Mouse (Mus musculus) gastrocnemius, adult 18-20 months (tissue): Measurements from ENCODE around the gene Pacrg. TPM values are rescaled to one million over a fixed set of nuclear protein-coding genes. Genes with fewer than 3 reads are reported as not detected.
A peak's percentile ranks its signal among the peaks of the same experiment; 100 is the strongest.

Source experiments
- DNase-seq: peaks from one replicate; pipeline ENCODE4 v3.0.0; 2021; ENCODE audit warnings: low spot score
- total RNA-seq, 2 experiments: library from RNA; stranded (reverse); gene quantifications; 2 replicates each; pipeline ENCODE4 v1.2.3; 2021

Gene Pacrg
- total RNA-seq, 2 experiments from 2014 or later: 2.2 to 2.6 TPM

DNA sequence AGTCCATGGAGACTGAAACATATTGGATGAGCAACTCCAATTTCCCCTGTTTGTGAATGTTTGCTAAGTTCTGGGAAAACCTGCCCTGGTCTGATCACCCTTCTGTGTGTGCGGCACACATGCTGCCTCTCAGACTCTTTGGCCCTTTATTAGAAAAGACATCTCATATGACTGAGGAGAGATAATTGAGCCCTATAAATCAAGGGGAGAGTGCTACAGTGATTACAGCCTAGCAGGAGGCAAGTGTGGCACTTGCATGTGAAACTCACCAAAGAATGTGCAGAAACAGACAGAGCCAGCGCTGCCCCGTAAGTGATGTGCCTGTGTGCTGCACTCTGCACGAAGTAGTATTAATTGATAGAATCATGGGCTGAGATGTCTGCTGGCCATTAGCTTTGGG, 383.7 kb downstream of the Pacrg start:
- DNase-seq: no peak

DNA sequence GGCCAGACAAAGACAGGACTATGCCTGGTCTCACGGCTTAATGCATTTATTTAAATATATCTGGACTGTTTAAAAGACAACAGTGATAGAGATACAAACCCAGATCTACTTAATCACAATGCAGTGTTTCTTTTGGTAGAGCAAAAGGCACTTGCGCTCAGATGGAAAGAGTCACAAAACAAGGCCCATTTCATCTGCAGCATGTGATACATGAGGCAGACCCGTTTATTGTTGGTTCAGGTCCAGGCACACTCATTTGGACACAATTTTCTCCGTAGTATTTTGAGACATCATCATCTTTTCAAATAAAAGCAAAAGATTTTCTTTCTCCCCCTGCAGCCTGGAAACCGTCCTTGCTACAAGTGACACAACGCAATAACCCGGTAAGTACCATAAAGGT, 384.1 kb downstream of the Pacrg start:
- no peak for DNase-seq

DNA sequence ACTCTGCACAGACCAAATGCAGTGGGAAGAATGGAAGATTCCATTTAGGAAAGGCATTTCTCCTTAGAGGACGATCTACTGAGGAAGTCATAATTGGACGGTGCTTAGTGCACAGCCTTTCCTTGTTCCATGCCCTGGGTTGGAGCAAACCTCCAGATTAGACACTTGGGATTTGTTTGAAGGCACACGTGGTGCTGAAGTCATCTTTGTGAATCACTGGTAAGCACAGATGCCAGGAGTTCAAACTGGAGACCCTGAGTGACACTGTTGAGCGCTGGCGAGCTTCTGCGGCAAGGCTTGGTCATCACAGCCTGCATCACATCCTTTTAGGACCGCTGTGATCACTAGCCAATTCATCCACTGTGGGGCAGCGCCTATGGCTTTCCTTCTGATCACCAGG, 385.7 kb downstream of the Pacrg start:
- DNase-seq: no peak

DNA sequence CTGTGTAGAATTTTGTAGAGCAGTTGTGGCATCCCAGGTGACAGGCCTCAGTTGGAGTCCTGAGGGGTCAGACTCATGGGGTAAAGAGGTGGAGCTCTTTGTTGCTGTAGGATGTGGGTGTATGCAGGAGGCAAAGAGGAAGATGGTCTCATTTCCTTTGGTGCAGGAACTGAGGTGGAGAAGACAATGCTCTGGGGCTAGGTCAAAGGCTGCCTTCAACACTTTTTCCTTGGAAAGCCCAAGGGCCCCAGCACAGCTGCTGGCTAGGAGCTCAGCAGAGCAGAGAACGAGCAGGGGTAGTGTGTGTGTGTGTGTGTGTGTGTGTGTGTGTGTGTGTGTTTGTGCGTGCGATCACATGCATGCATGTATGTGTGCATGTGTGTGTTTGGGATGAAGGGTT, 387.3 kb downstream of the Pacrg start:
- no peak for DNase-seq

DNA sequence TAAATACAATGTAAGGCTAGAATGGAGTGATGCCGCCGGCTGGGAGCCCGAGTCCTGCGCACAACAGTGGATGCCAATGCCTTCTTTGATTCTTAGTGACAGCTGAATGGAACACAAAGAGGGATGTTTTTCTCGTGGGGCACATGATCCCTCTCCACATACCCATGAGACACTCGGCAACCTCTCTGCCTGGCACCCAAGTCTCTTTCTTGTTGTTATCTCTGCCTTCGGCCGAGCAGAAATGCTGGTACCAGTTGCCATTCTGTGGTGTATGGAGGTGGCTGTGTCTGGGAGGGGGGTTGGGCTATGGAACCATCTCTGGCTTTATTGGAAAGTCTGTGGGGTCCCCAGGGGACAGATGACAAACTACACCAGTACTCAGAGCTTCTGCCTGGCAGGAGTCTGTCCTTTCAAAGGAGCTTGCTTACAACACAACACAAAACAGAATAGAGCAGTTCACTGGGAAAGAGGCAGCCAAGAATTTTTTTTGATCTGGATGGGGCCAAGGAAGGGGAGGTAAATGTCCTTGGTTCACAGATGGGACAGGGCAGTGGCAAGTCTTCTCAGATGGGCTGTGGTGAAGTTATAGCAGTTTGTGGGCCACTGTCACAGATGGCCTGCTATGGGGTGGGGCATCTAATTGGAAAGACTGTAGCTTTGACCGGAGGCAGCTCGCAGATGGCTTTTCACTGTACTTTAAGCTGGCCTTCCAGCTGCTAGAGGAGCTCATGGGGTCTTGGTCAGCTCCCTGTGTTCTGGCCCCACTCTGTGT, 388.6 kb downstream of the Pacrg start:
- no peak for DNase-seq

DNA sequence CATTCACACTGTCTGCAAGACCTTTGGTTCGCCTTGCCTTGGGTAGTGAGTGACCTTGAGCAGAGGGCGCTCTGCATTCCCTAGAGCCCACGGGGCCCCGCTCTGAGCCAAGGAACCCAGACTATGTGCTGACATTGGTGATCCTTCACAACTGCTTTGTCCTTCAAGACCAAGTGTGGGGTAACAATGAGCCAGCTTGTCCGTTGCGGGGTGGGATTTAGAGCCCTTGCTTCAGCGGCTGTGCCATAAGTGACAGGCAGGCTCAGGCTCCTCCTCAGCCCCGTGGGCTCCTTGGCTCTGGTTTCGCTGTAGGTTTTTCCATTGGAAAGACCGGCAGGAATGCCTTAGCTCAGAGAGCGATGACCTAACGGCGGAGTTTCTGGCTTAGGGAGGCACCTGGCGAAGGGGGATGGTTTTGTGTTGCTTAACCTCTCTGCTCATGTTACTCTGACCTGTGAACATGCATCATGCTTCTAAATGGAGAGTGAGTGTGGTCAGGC, 390.3 kb downstream of the Pacrg start:
- peak; percentile 82 for DNase-seq

DNA sequence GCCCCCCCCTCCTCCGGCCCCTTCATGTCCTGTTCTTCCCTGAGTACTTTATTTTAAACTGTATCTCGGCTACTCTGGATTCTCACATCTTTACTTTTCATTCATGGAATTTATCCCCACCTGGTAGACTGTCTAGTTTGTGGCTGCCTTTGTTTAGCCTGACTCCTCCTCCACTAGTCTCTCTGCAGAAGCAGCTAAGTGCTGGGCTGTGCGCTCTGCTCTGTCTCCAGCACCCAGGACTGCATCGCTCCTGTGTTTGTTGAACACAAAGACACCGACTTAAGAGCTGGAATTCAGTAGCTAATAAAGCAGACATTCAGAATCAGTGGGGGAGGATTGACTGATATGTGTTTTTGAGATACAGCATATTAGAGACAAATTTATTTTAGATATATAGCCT, 391.7 kb downstream of the Pacrg start:
- no peak for DNase-seq

DNA sequence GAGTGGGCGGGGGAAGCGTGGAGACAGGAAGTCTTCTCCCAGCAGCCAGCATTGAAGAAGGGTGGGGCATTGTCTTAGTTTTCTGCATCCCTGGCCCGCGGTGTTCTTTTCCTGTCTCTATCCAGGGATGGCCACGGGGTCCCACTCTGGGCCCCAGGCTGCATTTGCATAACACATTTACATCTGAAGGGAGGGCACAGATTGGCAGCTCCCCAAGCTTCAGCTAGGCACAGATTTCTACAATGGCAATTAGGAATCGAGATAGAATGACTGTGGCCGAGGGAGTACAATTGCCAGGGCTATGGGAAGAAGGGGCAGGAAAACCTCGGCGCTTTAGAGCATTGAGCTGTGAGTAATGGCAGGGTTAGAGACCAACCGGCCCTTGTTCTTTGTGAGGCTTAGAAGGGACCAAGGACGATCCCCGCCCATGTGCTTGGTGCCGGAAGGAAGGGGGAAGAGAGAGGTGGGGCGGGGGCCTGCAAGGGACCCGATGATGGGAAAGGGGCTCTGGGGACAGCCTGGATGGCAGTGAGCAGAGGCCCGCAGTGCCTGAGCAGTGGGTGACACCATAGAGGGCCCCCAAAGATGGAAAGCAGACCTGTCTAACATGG, 398.5 kb downstream of the Pacrg start:
- DNase-seq: no peak

DNA sequence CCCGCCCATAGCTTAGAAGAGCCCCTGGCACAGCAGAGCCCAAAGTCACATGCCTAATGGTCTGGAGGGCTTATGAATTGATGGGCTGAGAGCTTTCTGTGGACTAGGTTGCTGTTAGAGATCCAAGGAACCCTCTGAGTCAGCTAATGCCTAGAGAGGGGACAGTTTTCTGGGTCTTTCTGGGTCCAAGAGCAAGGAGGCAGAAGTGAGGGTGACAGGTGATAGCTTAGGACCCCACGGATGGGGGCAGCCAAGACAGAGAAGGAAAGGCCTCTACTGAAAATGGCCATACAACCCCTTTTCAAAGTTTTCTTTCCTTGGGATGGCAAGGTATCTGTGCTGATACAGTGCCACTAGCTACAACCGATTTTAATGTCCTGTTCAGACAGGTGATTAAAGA, 399.1 kb downstream of the Pacrg start:
- no peak for DNase-seq

DNA sequence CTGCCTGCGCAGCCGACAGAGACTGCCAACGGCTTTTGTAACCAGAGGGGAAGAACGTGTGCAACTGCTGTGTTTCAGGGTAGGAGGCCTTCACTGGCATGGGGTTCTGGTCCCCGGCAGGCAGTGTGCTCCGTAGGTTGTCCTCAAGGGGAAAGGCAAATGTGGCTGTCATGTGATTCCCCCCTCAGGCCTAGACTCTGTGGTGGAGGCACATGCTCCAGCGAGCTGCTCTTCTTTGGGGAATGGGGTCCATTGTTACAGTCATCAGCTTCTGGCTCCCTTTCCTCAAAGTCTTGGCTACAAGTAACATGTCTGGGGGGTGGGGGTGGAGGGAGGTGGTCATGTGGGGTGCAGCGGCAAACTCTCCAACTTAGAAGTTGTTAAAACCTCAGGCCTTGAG, 400.3 kb downstream of the Pacrg start:
- no peak for DNase-seq

DNA sequence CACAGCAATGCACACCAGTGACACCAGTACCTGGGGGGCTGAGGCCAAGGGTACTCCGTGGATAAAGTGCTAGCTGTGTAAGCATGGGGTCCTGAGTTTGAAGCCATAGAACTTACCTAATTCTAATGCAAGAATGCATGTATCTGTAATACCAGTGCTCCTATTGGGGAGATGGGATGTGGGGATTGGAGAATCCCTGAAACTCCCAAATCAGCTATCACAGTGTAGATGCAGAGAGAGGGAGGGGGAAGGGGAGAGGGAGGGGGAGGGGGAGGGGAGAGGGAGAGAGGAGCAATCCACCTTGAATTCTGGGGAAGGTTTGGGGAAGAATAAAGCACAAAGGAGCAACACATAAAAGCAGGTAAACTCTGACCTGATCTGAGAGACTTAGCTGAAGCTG, 405.2 kb downstream of the Pacrg start:
- no peak for DNase-seq

DNA sequence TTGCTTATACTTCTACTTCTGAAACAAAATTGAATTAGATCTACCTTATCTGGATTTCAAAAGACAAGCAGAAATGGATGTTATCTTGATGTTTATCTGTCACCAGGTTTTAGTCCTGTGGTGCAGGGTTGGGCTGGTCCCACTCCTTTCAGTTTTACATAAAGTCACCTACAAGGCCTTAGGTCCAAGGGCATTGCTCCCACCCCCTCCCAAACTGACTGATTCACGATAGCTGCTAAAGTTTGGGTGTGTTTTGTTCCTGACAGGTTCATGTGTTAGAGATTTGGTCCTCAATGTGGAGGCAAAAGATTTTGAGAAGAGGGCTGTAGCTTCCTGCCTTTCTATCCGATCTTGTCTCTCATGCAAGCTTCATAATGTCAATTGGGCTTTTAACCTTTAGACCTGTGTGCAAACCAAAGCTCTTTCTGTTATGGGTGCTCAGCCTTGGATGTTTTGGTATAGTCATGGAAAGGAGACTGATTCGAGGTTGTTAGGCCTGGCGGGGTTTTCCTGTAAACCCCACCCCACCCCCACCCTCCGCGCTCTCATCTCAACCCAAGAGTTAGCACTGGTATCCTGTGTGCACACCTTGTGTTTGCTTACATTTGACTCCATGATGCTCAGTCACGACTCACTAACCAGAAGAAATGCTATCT, 407.5 kb downstream of the Pacrg start:
- DNase-seq: no peak

DNA sequence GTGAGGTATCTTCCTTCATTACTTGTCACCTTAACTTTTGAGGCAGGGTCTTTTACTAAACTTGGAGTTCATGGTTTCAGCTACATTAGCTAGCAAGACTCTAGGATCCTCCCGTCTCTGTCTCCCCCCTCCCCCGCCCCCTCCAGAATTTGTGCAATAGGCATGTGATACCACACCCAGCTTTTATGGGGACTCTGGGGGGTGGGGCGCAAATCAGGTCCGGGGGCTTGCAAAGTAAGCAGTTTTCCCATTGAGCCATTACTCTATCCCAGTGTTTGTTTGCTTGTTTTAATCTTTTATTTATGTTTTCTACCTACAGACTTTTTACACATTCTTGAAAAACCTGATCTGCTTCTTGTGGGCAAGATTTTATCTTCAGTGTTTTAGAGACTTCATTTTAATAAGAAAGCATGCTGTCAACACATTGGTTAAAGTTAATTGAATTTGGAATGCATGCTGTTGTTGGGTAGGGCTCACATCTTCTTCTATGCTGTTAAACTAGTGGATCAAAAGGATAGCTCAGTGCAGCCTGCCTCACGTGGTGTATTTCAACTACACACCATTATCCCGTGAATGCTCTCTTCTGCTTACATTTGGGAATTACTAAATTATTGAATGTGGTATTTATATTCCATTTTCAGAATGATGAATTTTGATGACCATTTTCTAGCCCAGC, 408.1 kb downstream of the Pacrg start:
- no peak for DNase-seq

DNA sequence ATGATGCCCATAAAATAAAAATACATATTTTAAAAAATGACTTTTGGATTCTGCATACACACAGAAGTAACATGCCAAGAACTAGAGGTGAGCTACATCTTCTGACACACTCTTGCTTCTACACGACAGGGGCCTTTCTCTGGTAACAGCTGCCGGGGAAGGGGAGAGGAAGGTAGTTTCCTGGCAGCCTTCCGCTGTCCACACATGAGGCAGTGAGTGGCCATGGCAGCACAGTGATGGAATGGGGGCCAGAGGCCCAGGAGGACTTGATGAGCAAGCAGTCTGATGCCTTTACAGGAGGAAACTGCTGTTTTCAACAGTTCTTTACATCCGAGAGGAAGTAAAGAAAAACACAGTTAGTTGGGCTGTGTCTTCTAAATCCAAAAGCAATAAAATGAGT, 409.3 kb downstream of the Pacrg start:
- DNase-seq: no peak

DNA sequence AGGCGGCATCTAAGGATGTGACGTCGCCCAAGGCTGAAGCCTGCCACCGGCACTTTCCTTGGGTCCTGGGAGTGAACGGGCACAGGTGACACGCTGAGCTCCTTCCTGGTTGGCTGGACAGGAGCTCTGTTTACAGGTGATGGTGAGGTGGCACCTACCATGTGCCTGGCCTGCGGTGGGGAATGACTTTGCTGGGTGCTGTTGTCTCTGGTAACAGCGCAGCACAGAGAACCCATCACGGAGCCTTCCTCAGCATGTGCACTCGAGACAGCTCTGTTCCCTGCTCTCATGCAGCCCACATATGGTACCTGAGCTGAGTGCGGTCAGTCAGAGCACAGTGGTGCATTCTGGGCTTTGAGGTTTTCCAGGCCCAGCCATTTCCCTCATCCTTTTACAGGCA, 410.7 kb downstream of the Pacrg start:
- DNase-seq: no peak

DNA sequence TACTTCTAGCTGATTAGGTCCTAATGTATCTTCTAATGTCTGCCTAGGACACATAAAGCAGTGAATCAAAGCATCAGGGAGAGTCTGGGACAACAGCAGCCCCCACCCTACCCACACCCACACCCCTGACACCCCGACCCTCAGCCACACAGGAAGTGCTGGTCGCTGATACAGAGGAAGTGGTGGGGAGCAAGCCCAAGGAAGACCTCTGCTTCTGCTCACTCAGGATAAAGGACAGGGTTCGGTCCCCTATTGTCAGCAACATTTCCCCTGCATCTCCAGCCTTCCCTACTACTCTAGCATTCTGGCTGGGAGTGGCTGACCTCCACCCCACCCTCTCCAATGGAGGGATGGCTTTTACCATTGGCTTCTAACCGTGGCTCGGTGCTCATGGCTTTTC, 414.8 kb downstream of the Pacrg start:
- DNase-seq: no peak

DNA sequence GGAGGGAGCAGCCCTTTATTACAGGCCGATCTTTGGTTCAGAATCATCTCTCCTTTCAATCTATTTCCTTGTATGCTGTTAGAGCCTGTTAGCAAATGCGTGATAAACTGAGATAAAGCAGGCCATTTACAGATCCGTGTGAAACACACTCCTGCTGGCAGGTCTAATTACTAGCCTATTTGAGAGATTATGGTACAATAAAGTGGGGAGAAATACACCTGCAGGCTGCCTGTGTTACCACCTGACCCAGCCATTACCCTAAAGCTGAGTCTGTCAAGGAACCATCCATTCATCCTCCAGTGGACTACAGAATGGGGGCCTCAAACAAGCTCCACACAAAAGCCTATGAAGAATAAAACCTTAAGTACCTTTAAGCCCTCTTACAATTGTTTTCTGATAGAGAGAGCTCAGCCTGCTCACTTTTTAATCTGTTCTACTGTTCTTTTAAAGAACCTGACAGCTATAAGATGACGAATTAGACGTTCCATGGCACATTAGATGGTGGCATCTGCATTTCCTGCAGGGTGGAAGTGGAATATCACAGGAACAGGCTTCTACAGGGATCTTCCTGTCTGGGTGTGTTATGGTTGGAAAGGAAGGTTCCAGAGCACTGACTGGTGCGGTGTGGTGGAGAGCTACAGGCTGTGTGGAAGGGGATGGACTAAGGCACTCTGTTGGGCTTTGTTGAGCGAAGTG, 422.4 kb downstream of the Pacrg start:
- no peak for DNase-seq

DNA sequence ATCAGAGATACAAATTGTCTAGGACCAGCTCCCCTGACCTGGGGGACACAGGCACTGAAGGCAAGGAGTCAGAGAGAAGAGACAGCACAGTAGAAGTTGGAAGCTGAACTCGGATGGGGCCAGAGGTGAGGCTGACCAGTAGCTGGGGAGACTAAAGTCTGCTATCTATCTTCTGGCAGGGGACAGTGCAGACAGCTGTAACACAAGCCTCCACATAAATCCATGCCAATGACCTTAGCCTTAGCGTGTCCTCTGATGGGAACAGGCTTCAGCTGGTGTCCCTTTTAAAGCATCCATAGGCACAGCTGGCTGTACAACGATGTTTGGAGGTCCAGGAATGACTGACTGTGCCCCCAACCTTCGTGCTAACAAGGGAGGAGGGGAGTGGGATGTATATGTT, 423.1 kb downstream of the Pacrg start:
- peak; percentile 71 for DNase-seq

DNA sequence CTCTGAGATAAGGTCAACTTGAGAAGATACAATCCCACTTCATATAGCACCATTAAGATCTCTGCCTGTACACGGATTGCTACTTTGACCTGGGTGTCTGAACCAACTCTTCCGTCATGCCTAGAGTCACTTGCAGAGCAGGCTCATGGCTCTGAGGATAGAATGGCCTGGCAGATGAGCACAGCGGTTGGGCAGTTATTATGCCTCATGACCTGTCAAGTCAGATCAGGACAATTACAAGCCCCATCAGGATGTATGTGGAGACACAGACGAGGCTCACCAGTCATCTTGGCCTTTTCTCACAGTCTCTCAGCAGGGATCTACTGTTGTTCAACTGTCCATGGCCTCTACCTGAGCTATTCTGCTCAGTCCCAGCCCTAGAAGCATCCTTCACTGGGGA, 424.0 kb downstream of the Pacrg start:
- no peak for DNase-seq

DNA sequence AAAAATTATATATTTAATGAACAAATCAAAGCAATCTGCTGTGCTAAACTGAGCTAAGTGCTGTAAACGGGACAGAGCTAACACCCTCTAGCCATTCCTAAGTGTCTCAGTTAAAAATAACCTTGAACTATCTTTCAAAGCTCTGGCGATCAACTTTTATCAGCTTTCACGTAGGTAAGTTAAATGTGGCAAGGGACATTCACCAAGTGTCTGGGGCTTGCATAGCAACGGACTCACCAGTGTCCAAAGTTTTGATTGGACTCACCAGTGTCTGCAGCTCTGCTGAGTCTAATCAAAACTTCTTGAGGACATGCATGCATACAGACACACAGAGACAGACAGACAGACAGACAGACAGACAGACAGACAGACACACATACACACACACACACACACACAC, 425.7 kb downstream of the Pacrg start:
- DNase-seq: no peak

DNA sequence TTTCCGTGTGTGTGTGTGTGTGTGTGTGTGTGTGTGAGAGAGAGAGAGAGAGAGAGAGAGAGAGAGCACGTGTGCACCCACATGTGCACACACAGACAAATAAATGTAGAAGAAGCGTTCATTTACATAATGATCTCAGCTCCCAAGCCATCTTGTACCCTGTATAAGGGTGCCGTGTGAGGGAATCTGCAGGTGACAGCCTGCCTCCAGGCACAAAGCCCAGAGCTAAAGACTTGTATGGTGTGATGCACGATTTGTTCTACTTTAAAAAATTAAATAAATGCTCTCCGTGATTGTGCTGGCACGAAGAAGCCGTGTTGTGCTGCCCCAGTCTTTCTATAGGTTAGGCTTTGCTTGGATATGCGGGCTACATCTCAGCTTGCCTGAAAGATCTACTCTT, 426.2 kb downstream of the Pacrg start:
- no peak for DNase-seq
